Mouse (Mus musculus) megakaryocyte, embryonic 14.5 days (primary cell): Measurements from ENCODE around the gene Rrnad1.

Source experiments
- FLI1 ChIP-seq: IDR thresholded peaks from 2 replicates; pipeline ENCODE4 v1.6.1; 2012; ENCODE audit warnings: low read length, inconsistent platforms, mixed read lengths
- GATA1 ChIP-seq: IDR thresholded peaks from 3 replicates; pipeline ENCODE4 v1.6.1; 2012; ENCODE audit warnings: mixed read lengths, low read length, inconsistent platforms, borderline replicate concordance

DNA sequence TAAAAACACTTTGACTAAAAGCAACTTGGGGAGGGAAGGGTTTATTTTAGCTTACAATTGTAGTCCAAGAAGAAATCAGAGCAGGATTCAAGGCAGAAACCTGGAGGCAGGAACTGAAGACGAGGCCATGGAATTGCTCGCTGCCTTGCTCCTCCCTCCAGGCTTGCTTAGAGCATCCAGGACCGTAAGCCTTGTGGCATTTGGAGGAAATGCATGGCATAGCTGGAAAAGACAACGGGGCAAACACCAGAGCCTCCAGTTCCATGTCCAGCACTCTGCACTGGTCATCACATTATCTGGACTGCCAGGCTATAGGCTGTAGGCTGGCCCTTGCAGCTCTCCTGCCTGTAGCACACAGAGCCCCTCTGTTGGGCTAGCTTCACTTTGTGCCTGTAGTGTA, 4.0 kb upstream of the Rrnad1 start:
- TF ChIP-seq GATA1, result no peak
- no peak for TF ChIP-seq FLI1
